Mouse (Mus musculus) gastrocnemius, postnatal 10 days (tissue): Measurements from ENCODE around the gene Tcf7l2. TPM values are rescaled to one million over a fixed set of nuclear protein-coding genes. Genes with fewer than 3 reads are reported as not detected.
A peak's percentile ranks its signal among the peaks of the same experiment; 100 is the strongest.

Source experiments
- DNase-seq: peaks from one replicate; pipeline ENCODE4 v3.0.0; 2021; ENCODE audit warnings: mixed read lengths
- total RNA-seq, 2 experiments: library from RNA; stranded (reverse); gene quantifications; 2 replicates each; pipeline ENCODE4 v1.2.3; 2021

Tcf7l2 gene
- total RNA-seq, 2 experiments from 2014 or later: 18.2 to 27.3 TPM

- no peak for DNase-seq
Measured at GRCm38 (mm10) chr19:55830976-55831559, 89.4 kb downstream of the Tcf7l2 start.

DNA sequence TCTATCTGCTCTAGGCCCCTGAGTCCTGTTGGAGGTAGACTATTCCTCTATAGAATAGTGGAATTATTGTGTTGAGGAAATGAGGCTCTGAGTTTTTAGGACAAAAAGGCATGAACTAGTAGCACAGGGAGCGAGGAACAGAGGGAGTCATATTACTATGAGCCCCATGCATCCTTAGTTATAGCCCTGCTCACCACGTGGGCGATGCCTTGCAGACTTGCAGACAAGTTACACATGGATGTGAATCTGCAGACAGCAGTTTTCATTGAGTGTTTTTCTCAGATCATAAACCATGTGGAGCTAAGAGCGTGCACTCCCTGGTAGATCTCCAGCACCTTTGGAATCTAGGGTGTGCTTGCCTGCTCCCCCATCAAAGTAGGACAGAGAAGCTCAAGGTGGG, 90.5 kb downstream of the Tcf7l2 start:
- no peak for DNase-seq

DNA sequence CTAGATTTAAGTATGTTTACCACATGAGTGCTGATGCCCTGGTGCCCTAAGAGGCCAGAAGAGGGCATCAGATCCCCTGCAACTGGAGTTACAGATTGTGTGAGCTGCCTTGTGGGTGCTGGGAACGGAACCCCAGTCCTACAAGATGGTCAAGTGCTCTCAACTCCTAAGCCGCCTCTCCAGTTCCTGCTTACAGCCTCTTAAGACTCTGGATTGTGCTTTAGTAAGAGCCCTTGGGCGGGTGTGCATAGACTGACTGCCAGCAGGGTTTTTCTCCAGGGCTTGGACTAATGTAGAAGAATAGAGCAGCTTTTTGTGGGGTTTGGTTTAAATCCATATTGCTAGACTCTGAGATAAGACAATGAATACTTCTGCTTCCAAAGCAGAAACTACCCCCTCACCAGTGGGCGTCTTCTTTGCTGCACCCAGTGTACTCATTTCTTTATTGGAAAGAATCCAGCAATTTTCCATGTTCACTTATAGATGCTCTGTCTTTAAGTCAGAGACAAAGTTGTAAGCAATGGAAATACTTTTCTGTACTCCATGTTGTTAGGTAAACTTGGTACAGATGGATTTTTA, 92.3 kb downstream of the Tcf7l2 start:
- no peak for DNase-seq

DNA sequence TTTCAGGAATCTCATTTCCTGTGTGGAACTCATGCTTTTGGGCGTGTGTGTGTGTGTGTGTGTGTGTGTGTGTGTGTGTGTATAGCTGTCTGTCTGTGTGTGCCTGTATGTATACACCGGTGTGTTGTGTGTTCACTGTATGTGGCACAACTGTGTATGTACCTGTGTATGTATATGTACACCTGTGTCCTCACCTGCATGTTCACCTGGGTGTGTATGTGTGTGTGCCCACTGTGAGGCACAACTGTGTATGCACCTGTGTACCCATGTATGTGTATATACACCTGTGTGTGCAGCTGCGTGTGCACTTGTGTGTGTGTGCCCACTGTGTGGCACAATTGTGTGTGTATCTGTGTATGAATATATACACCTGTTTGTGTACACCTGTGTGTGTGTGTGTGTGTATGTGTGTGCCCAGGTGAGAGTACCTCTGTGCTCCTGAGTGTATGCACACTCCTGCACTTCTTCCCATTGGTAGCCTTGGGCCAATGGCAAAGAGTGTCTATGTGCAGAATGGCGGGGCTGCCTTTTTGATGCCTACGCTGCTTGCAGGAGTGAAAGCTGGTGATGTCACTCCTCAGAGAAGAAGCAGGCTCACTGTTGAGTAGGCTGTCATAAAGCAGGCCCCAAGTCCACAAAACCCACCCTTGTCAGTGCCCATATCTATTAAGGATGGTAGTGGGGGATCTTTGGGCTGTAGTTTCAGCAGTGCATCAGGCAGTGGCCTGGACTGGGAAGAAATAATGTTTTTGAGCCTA, 95.5 kb downstream of the Tcf7l2 start:
- no peak for DNase-seq

GRCm38 (mm10) chr19:55837924-55838323, 96.3 kb downstream of the Tcf7l2 start:
- DNase-seq: no peak

DNA sequence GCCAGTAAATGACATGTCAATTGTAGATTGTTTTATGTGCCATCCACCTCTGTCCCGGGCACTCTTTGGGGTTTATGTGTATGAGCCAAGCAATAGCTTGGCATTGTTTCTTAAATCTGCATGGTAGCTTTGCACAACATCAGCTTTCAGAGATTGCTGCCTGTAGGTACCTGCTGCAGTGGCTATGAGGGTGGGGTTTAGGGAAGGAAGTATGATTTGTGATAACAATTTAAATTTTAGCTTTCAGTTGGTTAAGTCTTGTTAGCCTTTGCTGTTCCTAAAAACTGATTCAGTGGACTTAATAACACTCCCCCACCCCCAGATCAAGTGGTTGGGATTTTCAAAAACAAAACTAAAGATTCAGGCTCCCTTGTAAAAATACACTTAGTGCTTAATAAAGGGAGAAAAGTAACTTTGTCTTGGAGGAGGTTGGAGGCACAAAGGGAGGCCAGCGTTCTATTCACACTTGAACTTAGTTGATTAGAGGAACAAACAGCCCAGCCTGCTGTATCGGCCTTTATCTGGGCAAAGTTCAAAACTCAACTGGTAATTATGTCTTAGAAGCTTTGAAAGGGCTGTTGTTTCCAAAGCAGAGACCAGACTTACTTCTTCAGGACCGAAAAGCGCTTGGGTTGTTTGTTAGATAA, 96.9 kb downstream of the Tcf7l2 start:
- DNase-seq: no peak

- DNase-seq: no peak
Measured at GRCm38 (mm10) chr19:55839036-55839555, 97.5 kb downstream of the Tcf7l2 start.

- DNase-seq: no peak
Measured at GRCm38 (mm10) chr19:55840499-55841121, 99.0 kb downstream of the Tcf7l2 start.

DNA sequence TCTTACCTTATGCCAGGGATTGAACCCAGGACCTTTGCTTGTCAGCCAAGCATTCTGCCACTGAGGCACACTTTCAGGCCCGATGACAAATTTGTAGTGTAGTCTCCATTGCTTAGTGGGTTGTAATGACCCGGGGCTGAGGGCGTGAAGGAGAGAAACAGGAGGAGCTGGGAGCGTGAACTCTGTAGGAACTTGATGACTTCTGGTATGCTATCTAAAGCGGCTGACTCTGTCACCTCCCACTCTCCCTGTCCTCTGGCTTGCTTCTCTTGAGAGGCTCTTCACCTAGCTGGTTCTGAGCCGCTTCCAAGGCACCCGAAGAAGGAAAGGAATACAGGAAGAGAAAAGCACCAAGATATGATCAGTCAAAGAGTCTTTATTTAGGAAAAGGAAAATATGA, 100.4 kb downstream of the Tcf7l2 start:
- DNase-seq: no peak

- no peak for DNase-seq
Measured at GRCm38 (mm10) chr19:55843111-55843887, 101.7 kb downstream of the Tcf7l2 start.

DNA sequence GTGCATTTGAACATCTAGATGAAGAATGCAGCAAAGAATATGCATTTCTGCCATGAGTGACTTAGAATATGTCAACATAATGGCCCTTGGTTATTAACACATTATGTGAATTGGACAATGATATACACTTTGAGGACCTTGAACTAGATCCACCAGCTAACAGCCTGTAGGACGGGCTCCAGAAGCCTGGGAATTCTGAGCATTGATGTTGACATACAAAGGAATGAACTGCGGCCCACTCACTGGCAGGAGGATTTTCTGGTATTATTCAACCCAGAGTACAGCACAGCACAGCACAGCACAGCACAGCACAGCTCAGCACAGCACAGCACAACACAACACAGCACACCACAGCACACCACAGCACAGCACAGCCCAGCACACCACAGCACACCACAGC, 104.1 kb downstream of the Tcf7l2 start:
- DNase-seq: no peak

DNA sequence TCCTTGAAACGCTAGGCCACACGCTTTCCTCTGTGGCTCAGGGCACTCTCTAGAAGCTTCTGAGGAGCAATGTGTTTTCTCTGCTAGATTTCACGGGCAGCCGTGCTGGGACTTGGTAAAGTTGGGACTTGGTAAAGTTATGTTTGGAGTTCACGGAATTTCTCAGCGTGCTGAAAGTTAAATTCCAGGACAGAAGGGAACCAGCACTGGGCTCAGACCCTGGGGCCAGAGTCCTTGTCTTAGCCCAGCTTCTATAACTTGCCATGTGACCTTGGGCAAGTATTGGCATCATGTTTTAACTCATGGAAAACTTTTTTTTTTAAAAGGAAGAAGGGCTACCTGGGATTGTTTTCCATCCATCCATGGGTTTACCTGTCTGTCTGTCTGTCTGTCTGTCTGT, 104.6 kb downstream of the Tcf7l2 start:
- DNase-seq: no peak

DNA sequence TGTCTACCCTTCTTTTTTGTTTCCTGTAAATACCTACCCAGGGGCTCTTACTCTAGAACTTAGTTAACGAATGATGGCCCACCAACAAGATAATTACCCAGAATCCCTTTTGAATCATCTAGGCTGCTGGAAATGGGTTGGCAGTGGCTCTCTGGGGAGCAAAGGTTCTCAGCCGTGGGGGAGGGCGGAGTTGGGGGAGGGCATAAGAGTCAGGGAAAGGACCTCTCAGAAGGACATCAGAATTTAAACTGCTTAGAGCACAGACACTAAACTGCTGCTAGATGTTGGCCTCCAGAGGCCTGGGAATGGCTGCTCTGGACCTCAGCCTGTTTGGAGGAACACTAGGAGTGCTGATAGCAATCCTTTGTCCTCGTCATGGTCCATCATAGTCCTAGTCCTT, 105.4 kb downstream of the Tcf7l2 start:
- no peak for DNase-seq

GRCm38 (mm10) chr19:55850402-55851078, 108.9 kb downstream of the Tcf7l2 start:
- peak; percentile 57 for DNase-seq

- DNase-seq: peak; percentile 31
Measured at GRCm38 (mm10) chr19:55851498-55852324, 110.1 kb downstream of the Tcf7l2 start.

DNA sequence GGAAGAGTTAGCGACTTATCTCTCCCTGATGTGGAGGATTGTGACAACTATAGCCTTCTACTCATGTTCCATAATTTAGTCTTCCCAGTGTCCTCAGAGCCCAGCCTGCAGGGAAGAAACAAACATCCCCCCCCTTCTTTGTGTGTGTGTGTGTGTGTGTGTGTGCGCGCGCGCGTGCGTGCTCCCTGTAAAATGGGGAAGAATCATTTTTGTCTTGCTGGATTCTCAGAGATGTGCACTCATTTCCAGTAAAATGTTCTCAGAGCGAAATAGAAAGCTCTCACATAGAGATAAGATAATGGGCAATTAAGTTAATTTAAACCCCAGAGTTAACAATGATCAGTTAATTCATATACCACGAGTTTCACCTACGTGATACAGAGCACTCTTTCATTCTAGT, 112.8 kb downstream of the Tcf7l2 start:
- no peak for DNase-seq

GRCm38 (mm10) chr19:55855571-55855970, 114.0 kb downstream of the Tcf7l2 start:
- DNase-seq: no peak

DNA sequence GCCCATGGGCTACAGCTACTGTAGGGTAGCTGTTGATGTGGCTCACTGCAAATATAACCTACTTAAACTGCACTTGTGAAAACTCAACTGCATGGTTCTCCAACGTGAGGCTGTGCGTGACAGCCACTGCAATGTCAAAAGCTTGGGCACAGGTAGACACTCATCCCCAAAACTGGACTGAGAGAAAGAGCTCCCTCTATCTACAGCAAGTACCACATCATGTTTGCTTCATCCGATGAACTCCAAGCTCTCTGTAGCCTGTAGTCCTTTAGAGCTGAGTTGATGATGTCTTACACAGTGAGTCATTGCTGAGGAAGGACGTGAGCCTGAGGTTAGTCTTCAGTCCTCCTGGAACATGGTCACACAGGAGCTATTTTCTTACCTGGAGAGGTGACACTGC, 115.7 kb downstream of the Tcf7l2 start:
- no peak for DNase-seq

DNA sequence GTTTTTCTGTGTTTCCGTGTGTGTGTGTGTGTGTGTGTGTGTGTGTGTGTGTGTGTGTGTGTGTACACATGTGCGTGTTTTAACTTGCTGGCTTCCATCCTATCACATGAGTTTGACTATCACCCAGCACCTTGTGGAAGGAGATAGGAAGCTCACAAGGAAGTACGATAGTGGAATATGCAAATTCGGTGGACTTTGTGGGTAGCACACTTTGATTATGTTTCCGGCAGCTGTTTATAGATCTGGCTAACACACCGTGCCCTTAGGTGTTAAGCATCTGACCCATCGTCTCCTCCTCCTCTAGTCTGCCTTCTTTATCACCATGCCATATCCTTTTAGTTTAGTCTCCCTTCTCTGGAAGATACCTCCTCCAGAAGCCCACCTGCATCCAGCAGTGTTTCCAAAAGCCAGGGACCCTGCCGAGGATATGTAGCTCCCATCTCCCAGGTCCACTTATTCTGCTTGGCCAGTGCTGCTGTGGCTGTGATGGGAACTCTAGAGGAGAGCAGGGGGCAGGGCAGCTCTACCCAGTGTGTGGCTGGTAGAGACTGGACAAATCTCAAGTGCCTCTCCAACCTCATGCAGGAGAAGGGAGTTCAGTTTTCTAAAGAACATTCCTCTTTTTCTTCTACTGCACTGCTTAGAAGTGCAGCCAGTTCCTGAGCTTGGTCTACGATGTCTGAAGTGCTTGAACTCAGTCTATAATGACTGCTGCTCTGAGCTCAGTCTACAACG, 118.6 kb downstream of the Tcf7l2 start:
- no peak for DNase-seq
